Mouse (Mus musculus) embryonic facial prominence, embryonic 13.5 days (tissue): ENCODE measurements at regions not wholly inside any gene's neighbourhood (a gene's known extent, or its start where the extent isn't known, plus 50 kb on each side); places are given as distances from the start of the nearest gene placed in this dataset.
A peak's percentile ranks its signal among the peaks of the same experiment; 100 is the strongest.
"Not testable (repeated sequence)": the region's sequence is repeated elsewhere in the genome, so short reads cannot be mapped to it uniquely, and the experiment has no call there.

ENCODE experiments used
- ATAC-seq: fragments of 200-750 bp; cut with Nextera tagmentation; 2 replicates; pipeline ENCODE4 v1.8.0; 2017; ENCODE audit warnings: low read depth; ENCODE audit not compliant: insufficient number of reproducible peaks, insufficient read depth, low FRiP score, low TSS enrichment
- H3K27ac ChIP-seq: fragments of 300-500 bp; sonication (generic); 2 replicates; pipeline ENCODE4 v1.5.1; 2015; ENCODE audit warnings: moderate library complexity, mild to moderate bottlenecking, inconsistent platforms
- H3K27me3 ChIP-seq: fragments of 300-500 bp; sonication (generic); 2 replicates; pipeline ENCODE4 v1.6.1; 2015; ENCODE audit warnings: mild to moderate bottlenecking, inconsistent platforms
- H3K36me3 ChIP-seq: fragments of 300-500 bp; sonication (generic); 2 replicates; pipeline ENCODE4 v1.6.1; 2015; ENCODE audit warnings: mild to moderate bottlenecking, inconsistent platforms
- H3K4me1 ChIP-seq: fragments of 300-500 bp; sonication (generic); 2 replicates; pipeline ENCODE4 v1.6.1; 2015; ENCODE audit warnings: inconsistent platforms
- H3K4me2 ChIP-seq: fragments of 300-500 bp; sonication (generic); 2 replicates; pipeline ENCODE4 v1.6.1; 2015; ENCODE audit warnings: moderate library complexity, mild to moderate bottlenecking, inconsistent platforms
- H3K4me3 ChIP-seq: fragments of 300-500 bp; sonication (generic); 2 replicates; pipeline ENCODE4 v1.5.1; 2015; ENCODE audit warnings: mild to moderate bottlenecking, inconsistent platforms
- H3K9ac ChIP-seq: fragments of 300-500 bp; sonication (generic); 2 replicates; pipeline ENCODE4 v1.6.1; 2015; ENCODE audit warnings: mild to moderate bottlenecking, inconsistent platforms
- H3K9me3 ChIP-seq: fragments of 300-500 bp; sonication (generic); 2 replicates; pipeline ENCODE4 v1.6.1; 2016; ENCODE audit warnings: inconsistent platforms
- WGBS: fragments of 180-500 bp; shearing (Covaris S2); methylation state at CpG from one replicate; pipeline ENCODE4 v1.1.7; 2015; ENCODE audit warnings: mixed read lengths; 5-methylcytosine and 5-hydroxymethylcytosine counted together

GRCm38 (mm10) chr12:97061352-97061895 lies 1197.8 kb downstream of the Galc start:
- WGBS = 82% methylated on average over 13 of the region's 13 CpGs
- H3K9me3 ChIP-seq, H3K4me3 ChIP-seq, H3K9ac ChIP-seq, H3K27me3 ChIP-seq, H3K4me1 ChIP-seq, H3K4me2 ChIP-seq, H3K27ac ChIP-seq, H3K36me3 ChIP-seq: not testable (repeated sequence)
- peak; percentile 100 for ATAC-seq

GRCm38 (mm10) chr12:97047674-97048073 lies 1211.6 kb downstream of the Galc start:
- no peaks in the 10 kb centered on the region for H3K4me1 ChIP-seq
- H3K36me3 ChIP-seq = no peaks in the 10 kb centered on the region
- no peaks in the 10 kb centered on the region for H3K27me3 ChIP-seq
- H3K9ac ChIP-seq = no peak overlapping the region
- H3K9me3 ChIP-seq = 0 out of 2 replicates have a peak, but pooled peaks cover 6% of the 10 kb centered on the region
- H3K4me2 ChIP-seq = no peak overlapping the region
- no peak overlapping the region for H3K4me3 ChIP-seq
- H3K27ac ChIP-seq = no peak overlapping the region
- 71% methylated on average over 2 of the region's 2 CpGs for WGBS
- no peak for ATAC-seq
